In the genomic region with DNA sequence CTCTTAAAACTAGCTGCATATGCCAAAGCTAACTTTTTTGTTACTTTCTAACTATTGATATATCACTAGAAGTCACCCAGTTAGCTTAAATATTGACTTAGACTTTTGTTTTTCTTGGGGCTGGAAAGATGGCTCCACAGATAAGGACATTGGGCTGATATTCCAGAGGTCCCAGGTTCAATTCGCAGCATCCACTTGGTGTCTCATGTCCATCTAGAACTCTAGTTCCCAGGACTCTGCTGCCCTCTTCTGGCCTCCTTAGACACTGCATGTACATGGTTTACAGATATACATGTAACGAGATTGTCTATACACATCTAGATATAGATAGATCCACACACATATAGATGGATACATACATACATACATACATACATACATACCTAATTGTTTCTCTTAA, we compare ENCODE assay signal across 10 mouse cellular contexts. TPM values are rescaled to one million over a fixed set of nuclear protein-coding genes. Genes with fewer than 3 reads are reported as not detected.
A peak's percentile ranks its signal among the peaks of the same experiment; 100 is the strongest.
DNase-seq lines count a peak whose midpoint lies in the region; ATAC-seq and TF ChIP-seq lines count a peak whose summit lies in the region.
"Had no signal": no experiment of that assay in that cellular context is flagged by ENCODE, and none has a peak within 500 bp of the region (broad histone marks: within the 10 kb centered on the region; RNA-seq: fewer than 3 reads in every experiment).

No protein-coding gene starts in this region.

- 76% methylated on average over 2 of the region's 2 CpGs for WGBS in hindbrain, embryonic 10.5 days
- 74% methylated on average over 2 of the region's 2 CpGs for WGBS in hindbrain, embryonic 12.5 days

- no peak overlapping the region for H3K4me2 ChIP-seq in hindbrain, embryonic 12.5 days (replicated peaks)
- H3K4me2 ChIP-seq: embryonic facial prominence, embryonic 15.5 days; limb, embryonic 12.5 days had no signal

- TF ChIP-seq RAD21 in MEL (IDR thresholded peaks at IDR 0.05; ENCODE audit: low read depth, low read length): peak; percentile 85

- no peaks in the 10 kb centered on the region for H3K27me3 ChIP-seq in hindbrain, embryonic 10.5 days (ENCODE audit: insufficient read depth, poor library complexity, severe bottlenecking)
- H3K27me3 ChIP-seq in hindbrain, embryonic 12.5 days: no peaks in the 10 kb centered on the region
- no peaks in the 10 kb centered on the region for H3K27me3 ChIP-seq in MEL (ENCODE audit: control insufficient read depth in 1 of 2, insufficient read depth in 2 of 2, low read length in 2 of 2)
- H3K27me3 ChIP-seq: embryonic facial prominence, embryonic 15.5 days; limb, embryonic 12.5 days had no signal

- no peak for TF ChIP-seq EP300 in MEL (IDR thresholded peaks at IDR 0.05; ENCODE audit: low read depth in 1 of 2, low read length in 2 of 2)

- peak; percentile 71 to 93 (median 91) for TF ChIP-seq CTCF in MEL (IDR thresholded peaks at IDR 0.05 in 2 of 3, conservative IDR thresholded peaks at IDR 0.05 in 1 of 3; ENCODE audit: control insufficient read depth in 1 of 3, insufficient read depth in 1 of 3, low read depth in 2 of 3, low read length in 3 of 3, poor library complexity in 1 of 3, severe bottlenecking in 1 of 3)

- no peak overlapping the region for H3K27ac ChIP-seq in hindbrain, embryonic 10.5 days
- H3K27ac ChIP-seq in hindbrain, embryonic 12.5 days: no peak overlapping the region
- no peak overlapping the region for H3K27ac ChIP-seq in MEL (ENCODE audit: control insufficient read depth, low read depth, low read length)
- H3K27ac ChIP-seq: embryonic facial prominence, embryonic 15.5 days; limb, embryonic 12.5 days had no signal

- peaks cover 29% of the 10 kb centered on the region for H3K79me2 ChIP-seq in MEL (ENCODE audit: control insufficient read depth, insufficient read depth, low read length, poor library complexity)

- DNase-seq in hindbrain, embryonic 10.5 days (ENCODE audit: low spot score): peak; percentile 28
- DNase-seq in 3T3-L1 (ENCODE audit: low read depth, low spot score) (peak; percentile 72), MEL (ENCODE audit: low read depth, low spot score) (peak; percentile 85)
- DNase-seq in cerebellum, adult 9-11 months: peak; percentile 14
- DNase-seq in kidney, postnatal 10 days: peak; percentile 76
- peak; percentile 55 for DNase-seq in retina, postnatal 1 day

- H3K36me3 ChIP-seq in hindbrain, embryonic 10.5 days: peaks cover 20% of the 10 kb centered on the region
- peaks cover 13% of the 10 kb centered on the region for H3K36me3 ChIP-seq in hindbrain, embryonic 12.5 days
- H3K36me3 ChIP-seq in MEL (ENCODE audit: control insufficient read depth in 1 of 2, insufficient read depth in 2 of 2, low read length in 2 of 2): peaks cover 0 to 7% of the 10 kb centered on the region in 2 experiments; a peak in 3 of 4 replicates

- H3K4me3 ChIP-seq in hindbrain, embryonic 10.5 days: no peak overlapping the region
- H3K4me3 ChIP-seq in hindbrain, embryonic 12.5 days: no peak overlapping the region
- H3K4me3 ChIP-seq in MEL (ENCODE audit: control insufficient read depth in 1 of 2, insufficient read depth in 1 of 2, low read depth in 2 of 2, low read length in 2 of 2): no peak overlapping the region
- H3K4me3 ChIP-seq: embryonic facial prominence, embryonic 15.5 days; limb, embryonic 12.5 days had no signal

- no peak for TF ChIP-seq POLR2A in MEL (IDR thresholded peaks at IDR 0.05; ENCODE audit: control insufficient read depth in 1 of 2, insufficient read depth in 1 of 2, low read depth in 1 of 2, low read length in 2 of 2, poor library complexity in 1 of 2)

- no peak overlapping the region for H3K9ac ChIP-seq in hindbrain, embryonic 12.5 days
- H3K9ac ChIP-seq in MEL (ENCODE audit: control insufficient read depth, low read depth, low read length, poor library complexity, severe bottlenecking): no peak overlapping the region
- H3K9ac ChIP-seq: embryonic facial prominence, embryonic 15.5 days; limb, embryonic 12.5 days had no signal

- H3K9me3 ChIP-seq in hindbrain, embryonic 10.5 days: 0 out of 2 replicates have a peak, but pooled peaks cover 5% of the 10 kb centered on the region
- H3K9me3 ChIP-seq in hindbrain, embryonic 12.5 days (replicated peaks): no peaks in the 10 kb centered on the region; the same call in 1 of the 2 replicates
- H3K9me3 ChIP-seq in MEL (replicated peaks; ENCODE audit: insufficient read depth, low read length): no peaks in the 10 kb centered on the region
- H3K9me3 ChIP-seq: embryonic facial prominence, embryonic 15.5 days; limb, embryonic 12.5 days had no signal

- H3K4me1 ChIP-seq in hindbrain, embryonic 10.5 days (replicated peaks): peaks cover 14% of the 10 kb centered on the region
- H3K4me1 ChIP-seq in hindbrain, embryonic 12.5 days: peaks cover 12% of the 10 kb centered on the region
- peaks cover 2 to 6% of the 10 kb centered on the region in 2 experiments for H3K4me1 ChIP-seq in MEL (ENCODE audit: control insufficient read depth in 1 of 2, insufficient read depth in 2 of 2, low read length in 2 of 2)

- no peak for ATAC-seq in hindbrain, embryonic 12.5 days (ENCODE audit: low FRiP score)
- ATAC-seq in activated CD4-positive, CD25-positive, alpha-beta regulatory T cell, adult 4 months: no peak

TF ChIP-seq in MEL, 35 proteins besides CTCF, POLR2A, EP300 and RAD21:
- no peak for TF ChIP-seq ELF1 (IDR thresholded peaks at IDR 0.05; ENCODE audit: low read depth, low read length)
- TF ChIP-seq RCOR1 (IDR thresholded peaks at IDR 0.05; ENCODE audit: low read depth, low read length): no peak
- TF ChIP-seq MAX (IDR thresholded peaks at IDR 0.05; ENCODE audit: low read length): 0 out of 2 replicates have a peak, but pooled peaks have one; percentile 28
- TF ChIP-seq TBP (IDR thresholded peaks at IDR 0.05; ENCODE audit: low read depth, low read length): no peak
- peak; percentile 78 for TF ChIP-seq ZC3H11A (IDR thresholded peaks at IDR 0.05; ENCODE audit: low read depth, low read length)
- no peak for TF ChIP-seq POLR2AphosphoS2 (IDR thresholded peaks at IDR 0.05; ENCODE audit: low read length)
- peak; percentile 60 for TF ChIP-seq GATA1 (IDR thresholded peaks at IDR 0.05; ENCODE audit: low read depth, low read length)
- no peak for TF ChIP-seq KAT2A (conservative IDR thresholded peaks at IDR 0.05; ENCODE audit: low read depth, low read length)
- no peak for TF ChIP-seq ZKSCAN1 (IDR thresholded peaks at IDR 0.05; ENCODE audit: low read depth, low read length)
- no peak for TF ChIP-seq MYB (IDR thresholded peaks at IDR 0.05; ENCODE audit: low read depth, low read length)
- peak; percentile 68 for TF ChIP-seq MYC (IDR thresholded peaks at IDR 0.05; ENCODE audit: low read depth, low read length)
- peak; percentile 83 for TF ChIP-seq SMC3 (IDR thresholded peaks at IDR 0.05; ENCODE audit: low read depth, low read length)
- TF ChIP-seq E2F4 (IDR thresholded peaks at IDR 0.05; ENCODE audit: borderline replicate concordance, low read depth, low read length): no peak

RNA-seq across cellular contexts. Expression of a gene that starts 4.4 kb away (rescaled TPM):
- polyA plus RNA-seq in hindbrain, embryonic 10.5 days (2016; fragmentation: Nextera tagmentation; extraction: Ambion mirVana): 19.3 and 21.2 TPM in 2 replicates
- 15.9 and 18.9 TPM in 2 replicates for polyA plus RNA-seq in hindbrain, embryonic 12.5 days (2016; fragmentation: Nextera tagmentation; extraction: Ambion mirVana)
- 31.9 and 41.6 TPM in 2 replicates for total RNA-seq in MEL (2012; rRNA removed)
- 10 to 100 TPM in 1 of 2 experiments, not detected in 1; 38.2 TPM for polyA plus RNA-seq in MEL (2012; ENCODE audit: insufficient read depth in 1 of 2, insufficient read length in 2 of 2, low read depth in 1 of 2, low replicate concordance in 2 of 2, missing spikeins in 1 of 2)
- polyA plus RNA-seq in activated CD4-positive, CD25-positive, alpha-beta regulatory T cell, adult 4 months (2017; shearing (Covaris generic)): 1 to 10 TPM; 5.7 to 9.7 TPM

Comparison
In these comparisons a context has a peak if more than half of its experiments do, and no peak if none do; other contexts are left out.
1. DNase-seq: peak in every context shown above with its lines; median percentile 85 in MEL; 76 in kidney, postnatal 10 days; 72 in 3T3-L1; 55 in retina, postnatal 1 day; 28 in hindbrain, embryonic 10.5 days; 14 in cerebellum, adult 9-11 months.